Mouse (Mus musculus): ENCODE measurements around the gene 6430548M08Rik. TPM values are rescaled to one million over a fixed set of nuclear protein-coding genes. Genes with fewer than 3 reads are reported as not detected.

6430548M08Rik gene
- total and polyA plus RNA-seq, 2 experiments from 2014 or later = 33.9 to 66.1 TPM

DNA sequence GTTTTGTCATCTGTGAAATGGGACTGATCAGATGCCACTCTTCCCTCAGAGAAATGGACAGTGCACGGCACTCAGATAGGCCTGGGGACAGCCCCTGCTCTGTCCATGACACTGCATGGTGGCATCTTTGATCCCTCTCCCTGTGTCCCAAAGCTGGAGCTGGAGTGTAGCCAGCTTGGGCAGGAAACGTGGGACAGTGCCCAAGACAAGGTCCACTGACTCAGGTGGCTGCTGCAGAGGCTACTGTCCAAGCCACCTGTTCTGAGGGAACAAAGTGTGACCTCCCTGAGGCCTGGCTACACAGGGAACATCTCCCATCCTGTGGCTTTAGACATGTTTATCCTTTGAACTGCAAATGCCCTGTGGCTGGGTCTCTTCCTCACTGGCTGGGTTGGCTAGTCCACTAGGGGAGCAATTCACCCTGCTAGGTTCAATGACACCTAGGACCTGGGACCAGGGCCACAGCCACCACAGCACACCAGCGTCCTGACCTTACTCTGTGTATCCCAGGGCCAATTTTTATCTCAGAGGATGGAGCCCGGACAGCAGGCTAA is 68.0 kb downstream of the 6430548M08Rik start:
- Histone ChIP-seq H3K9ac (replicated peaks; ENCODE audit: low read length) (no peak overlapping the region), H3K27ac (no peak overlapping the region), H3K9me3 (ENCODE audit: low read length) (no peaks in the 10 kb centered on the region), H3K4me2 (ENCODE audit: low read depth, low read length) (no peak overlapping the region), H3K27me3 (ENCODE audit: insufficient read depth, low read length) (no peaks in the 10 kb centered on the region), H3K36me3 (ENCODE audit: insufficient read depth, low read length) (no peaks in the 10 kb centered on the region), H3K4me3 (ENCODE audit: low read length) (no peak overlapping the region), H3K4me1 (ENCODE audit: insufficient read depth, low read length) (peaks cover 27% of the 10 kb centered on the region)
- no peak for TF ChIP-seq CTCF (IDR thresholded peaks at IDR 0.05; ENCODE audit: low read depth)
- 74% methylated on average over 4 of the region's 4 CpGs for WGBS
- no peak for DNase-seq (ENCODE audit: low spot score)
- ATAC-seq = no peak

DNA sequence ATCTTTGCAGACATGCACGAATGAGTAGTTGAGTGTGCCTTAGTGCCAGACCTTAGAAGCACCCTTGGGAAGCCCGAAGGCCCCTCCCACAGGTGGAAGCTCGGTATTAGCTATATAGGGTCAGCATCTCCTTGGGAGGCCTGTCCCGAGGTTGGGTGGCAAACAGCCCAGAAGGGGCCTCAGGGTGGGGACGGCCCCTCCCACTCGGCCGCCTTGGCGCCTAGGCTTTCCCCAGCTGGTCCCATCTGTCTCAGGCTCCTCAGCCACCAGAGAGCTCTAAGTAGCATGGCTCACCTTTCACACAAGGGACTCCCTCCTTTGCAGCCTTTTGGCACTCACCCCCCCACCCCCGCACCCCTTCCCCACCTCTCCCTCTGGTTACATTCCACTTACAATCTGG is 70.4 kb downstream of the 6430548M08Rik start:
- Histone ChIP-seq H3K4me3 (ENCODE audit: low read length) (no peak overlapping the region), H3K9me3 (ENCODE audit: low read length) (no peaks in the 10 kb centered on the region), H3K4me1 (ENCODE audit: insufficient read depth, low read length) (peaks cover 9% of the 10 kb centered on the region), H3K4me2 (ENCODE audit: low read depth, low read length) (no peak overlapping the region), H3K9ac (replicated peaks; ENCODE audit: low read length) (no peak overlapping the region), H3K27me3 (ENCODE audit: insufficient read depth, low read length) (no peaks in the 10 kb centered on the region), H3K27ac (no peak overlapping the region), H3K36me3 (ENCODE audit: insufficient read depth, low read length) (no peaks in the 10 kb centered on the region)
- 45% methylated on average over 9 of the region's 9 CpGs for WGBS
- DNase-seq (ENCODE audit: low spot score) (no peak), ATAC-seq (no peak)
- TF ChIP-seq CTCF (IDR thresholded peaks at IDR 0.05; ENCODE audit: low read depth) = no peak

GRCm38 (mm10) chr8:120184850-120185792 is 71.2 kb downstream of the 6430548M08Rik start:
- peaks cover 9% of the 10 kb centered on the region for H3K4me1 ChIP-seq (ENCODE audit: insufficient read depth, low read length)
- H3K9me3 ChIP-seq (ENCODE audit: low read length) = no peaks in the 10 kb centered on the region
- H3K9ac ChIP-seq (replicated peaks; ENCODE audit: low read length) = peak overlapping the region; percentile 30
- no peaks in the 10 kb centered on the region for H3K36me3 ChIP-seq (ENCODE audit: insufficient read depth, low read length)
- DNase-seq (ENCODE audit: low spot score) (peak; percentile 62), ATAC-seq (peak; percentile 30; the same call in 1 of the 2 replicates)
- peak overlapping the region; percentile 40 for H3K4me2 ChIP-seq (ENCODE audit: low read depth, low read length)
- TF ChIP-seq CTCF (IDR thresholded peaks at IDR 0.05; ENCODE audit: low read depth) = no peak
- H3K4me3 ChIP-seq (ENCODE audit: low read length) = no peak overlapping the region
- 0 out of 2 replicates have a peak overlapping the region, but pooled peaks have one; percentile 26 for H3K27ac ChIP-seq
- H3K27me3 ChIP-seq (ENCODE audit: insufficient read depth, low read length) = no peaks in the 10 kb centered on the region
- WGBS = 19% methylated on average over 16 of the region's 17 CpGs

- Histone ChIP-seq H3K9ac (replicated peaks; ENCODE audit: low read length) (0 out of 2 replicates have a peak overlapping the region, but pooled peaks have one; percentile 17), H3K4me2 (ENCODE audit: low read depth, low read length) (no peak overlapping the region), H3K27ac (no peak overlapping the region), H3K4me1 (ENCODE audit: insufficient read depth, low read length) (peaks cover 18% of the 10 kb centered on the region), H3K36me3 (ENCODE audit: insufficient read depth, low read length) (no peaks in the 10 kb centered on the region), H3K4me3 (ENCODE audit: low read length) (no peak overlapping the region), H3K9me3 (ENCODE audit: low read length) (no peaks in the 10 kb centered on the region), H3K27me3 (ENCODE audit: insufficient read depth, low read length) (no peaks in the 10 kb centered on the region)
- ATAC-seq = no peak
- TF ChIP-seq CTCF (IDR thresholded peaks at IDR 0.05; ENCODE audit: low read depth) = no peak
- DNase-seq (ENCODE audit: low spot score) = peak; percentile 47
- 37% methylated on average over 8 of the region's 8 CpGs for WGBS
Measured at GRCm38 (mm10) chr8:120186454-120186853, 72.5 kb downstream of the 6430548M08Rik start.

- WGBS = 83% methylated on average over 6 of the region's 6 CpGs
- no peaks in the 10 kb centered on the region for H3K36me3 ChIP-seq (ENCODE audit: insufficient read depth, low read length)
- DNase-seq (ENCODE audit: low spot score) (no peak), ATAC-seq (no peak)
- H3K27me3 ChIP-seq (ENCODE audit: insufficient read depth, low read length) = no peaks in the 10 kb centered on the region
- no peak for TF ChIP-seq CTCF (IDR thresholded peaks at IDR 0.05; ENCODE audit: low read depth)
- peaks cover 18% of the 10 kb centered on the region for H3K4me1 ChIP-seq (ENCODE audit: insufficient read depth, low read length)
- H3K27ac ChIP-seq = no peak overlapping the region
- no peak overlapping the region for H3K4me3 ChIP-seq (ENCODE audit: low read length)
- H3K9ac ChIP-seq (replicated peaks; ENCODE audit: low read length) = no peak overlapping the region
- H3K9me3 ChIP-seq (ENCODE audit: low read length) = no peaks in the 10 kb centered on the region
- no peak overlapping the region for H3K4me2 ChIP-seq (ENCODE audit: low read depth, low read length)
Measured at GRCm38 (mm10) chr8:120188510-120188909, 74.6 kb downstream of the 6430548M08Rik start.

DNA sequence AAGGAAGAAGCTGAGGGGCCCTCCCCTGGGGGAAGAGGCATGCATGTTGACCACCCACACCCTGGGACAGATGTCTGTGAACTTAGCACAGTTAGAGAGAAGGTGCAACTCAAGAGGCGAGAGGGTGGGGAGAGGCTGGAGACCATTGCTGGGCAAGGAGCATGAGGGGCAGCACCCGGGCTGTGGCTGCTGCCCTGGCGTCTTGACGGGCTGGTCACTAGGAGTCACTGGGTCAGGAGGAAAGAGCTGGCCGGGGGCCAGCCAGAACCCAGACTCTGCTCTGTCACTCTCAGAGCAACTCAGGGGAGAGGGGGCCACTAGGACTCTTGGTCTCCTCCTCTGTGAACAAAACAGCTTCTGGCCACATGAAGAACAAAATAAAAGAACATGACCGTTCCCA is 75.5 kb downstream of the 6430548M08Rik start:
- peaks cover 18% of the 10 kb centered on the region for H3K4me1 ChIP-seq (ENCODE audit: insufficient read depth, low read length)
- H3K9me3 ChIP-seq (ENCODE audit: low read length) = no peaks in the 10 kb centered on the region
- no peak overlapping the region for H3K9ac ChIP-seq (replicated peaks; ENCODE audit: low read length)
- TF ChIP-seq CTCF (IDR thresholded peaks at IDR 0.05; ENCODE audit: low read depth) = no peak
- no peak overlapping the region for H3K4me2 ChIP-seq (ENCODE audit: low read depth, low read length)
- H3K27me3 ChIP-seq (ENCODE audit: insufficient read depth, low read length) = no peaks in the 10 kb centered on the region
- H3K27ac ChIP-seq = no peak overlapping the region
- ATAC-seq (no peak), DNase-seq (ENCODE audit: low spot score) (no peak)
- WGBS = 73% methylated on average over 6 of the region's 6 CpGs
- no peak overlapping the region for H3K4me3 ChIP-seq (ENCODE audit: low read length)
- H3K36me3 ChIP-seq (ENCODE audit: insufficient read depth, low read length) = no peaks in the 10 kb centered on the region

All from hindbrain, postnatal 0 days (tissue).